Mouse (Mus musculus) activated CD4-positive, CD25-positive, alpha-beta regulatory T cell, adult 4 months (primary cell): Measurements from ENCODE around the gene Fbrs. TPM values are rescaled to one million over a fixed set of nuclear protein-coding genes. Genes with fewer than 3 reads are reported as not detected.

Experiments
- polyA plus RNA-seq, 2 experiments: library from polyadenylated mRNA; unstranded; fragments of 100-300 nt; shearing (Covaris generic); gene quantifications; one replicate each; pipeline ENCODE4 v1.2.1; 2017

Gene Fbrs
- polyA plus RNA-seq, 2 experiments from 2014 or later: 17.9 to 25.0 TPM

Other genes with a start within 250 kb of the Fbrs start
- gene Zfp553, start 246.1 kb upstream of the Fbrs start, polyA plus RNA-seq: 1 to 10 TPM; 4.1 to 8.0 TPM
- 100 to 1,000 TPM; 811 to 836 TPM for gene Sept1, start 246.1 kb upstream of the Fbrs start, polyA plus RNA-seq
- gene Zfp771, start 234.9 kb upstream of the Fbrs start, polyA plus RNA-seq: 1 to 10 TPM in 1 of 2 experiments, under 1 TPM in 1; 0.29 to 1.1 TPM
- 10 to 100 TPM; 48.1 to 69.5 TPM for gene Dctpp1, start 218.5 kb upstream of the Fbrs start, polyA plus RNA-seq
- 10 to 100 TPM; 29.9 to 31.3 TPM for gene Sephs2, start 205.1 kb upstream of the Fbrs start, polyA plus RNA-seq
- gene Itgal, start 182.9 kb upstream of the Fbrs start, polyA plus RNA-seq: 100 to 1,000 TPM; 149 to 232 TPM
- gene Zfp768, start 133.6 kb upstream of the Fbrs start, polyA plus RNA-seq: under 1 TPM in 1 of 2 experiments, not detected in 1; 0.19 TPM
- 10 to 100 TPM in 1 of 2 experiments, 1 to 10 TPM in 1; 9.9 to 11.2 TPM for gene Zfp747, start 103.1 kb upstream of the Fbrs start, polyA plus RNA-seq
- 1 to 10 TPM; 7.4 to 8.9 TPM for gene 9130019O22Rik, start 92.0 kb upstream of the Fbrs start, polyA plus RNA-seq
- gene E430018J23Rik, start 85.6 kb upstream of the Fbrs start, polyA plus RNA-seq: 1 to 10 TPM; 4.0 to 6.1 TPM
- gene Zfp764, start 72.4 kb upstream of the Fbrs start, polyA plus RNA-seq: 1 to 10 TPM; 5.7 to 8.3 TPM
- gene Zfp688, start 57.1 kb upstream of the Fbrs start, polyA plus RNA-seq: 10 to 100 TPM; 22.5 to 25.5 TPM
- 1 to 10 TPM; 3.3 to 5.4 TPM for gene Zfp689, start 30.0 kb upstream of the Fbrs start, polyA plus RNA-seq
- 100 to 1,000 TPM; 137 to 165 TPM for gene Prr14, start 19.6 kb upstream of the Fbrs start, polyA plus RNA-seq
- gene Srcap, start 32.8 kb downstream of the Fbrs start, polyA plus RNA-seq: 10 to 100 TPM in 1 of 2 experiments, 1 to 10 TPM in 1; 8.1 to 10.9 TPM
- 10 to 100 TPM; 19.2 to 20.0 TPM for gene Gm42715, start 40.4 kb downstream of the Fbrs start, polyA plus RNA-seq
- gene Tmem265, start 82.2 kb downstream of the Fbrs start, polyA plus RNA-seq: 10 to 100 TPM; 52.4 to 58.5 TPM
- gene Phkg2, start 94.1 kb downstream of the Fbrs start, polyA plus RNA-seq: 10 to 100 TPM; 73.7 to 85.5 TPM
- 1 to 10 TPM in 1 of 2 experiments, under 1 TPM in 1; 0.57 to 1.4 TPM for gene Ccdc189, start 109.4 kb downstream of the Fbrs start, polyA plus RNA-seq
- gene Rnf40, start 109.6 kb downstream of the Fbrs start, polyA plus RNA-seq: 10 to 100 TPM; 25.3 to 26.1 TPM
- gene Zfp629, start 136.6 kb downstream of the Fbrs start, polyA plus RNA-seq: under 1 TPM in 1 of 2 experiments, not detected in 1; 0.18 TPM
- gene Bcl7c, start 229.7 kb downstream of the Fbrs start, polyA plus RNA-seq: 1 to 10 TPM; 4.2 to 6.2 TPM
- not detected for gene Ctf1, start 233.5 kb downstream of the Fbrs start, polyA plus RNA-seq